Mouse (Mus musculus) layer of hippocampus, adult 11-12 months (tissue): ENCODE results near the gene Slc24a3.

Source experiments
- DNase-seq: peaks from one replicate; pipeline ENCODE4 v3.0.0; 2022; ENCODE audit warnings: low spot score

Gene Slc24a3

GRCm38 (mm10) chr2:145363604-145364003, 196.1 kb downstream of the Slc24a3 start:
- DNase-seq, result no peak

GRCm38 (mm10) chr2:145368701-145369100, 201.1 kb downstream of the Slc24a3 start:
- no peak for DNase-seq

GRCm38 (mm10) chr2:145370795-145371194, 203.2 kb downstream of the Slc24a3 start:
- DNase-seq, result no peak

- DNase-seq, result no peak
Measured at GRCm38 (mm10) chr2:145373803-145374202, 206.2 kb downstream of the Slc24a3 start.

GRCm38 (mm10) chr2:145382908-145383770, 215.6 kb downstream of the Slc24a3 start:
- peak; percentile 44 for DNase-seq

GRCm38 (mm10) chr2:145384221-145384620, 216.7 kb downstream of the Slc24a3 start:
- no peak for DNase-seq

GRCm38 (mm10) chr2:145385220-145385619, 217.7 kb downstream of the Slc24a3 start:
- no peak for DNase-seq

- no peak for DNase-seq
Measured at GRCm38 (mm10) chr2:145385773-145386172, 218.2 kb downstream of the Slc24a3 start.

- DNase-seq, result no peak
Measured at GRCm38 (mm10) chr2:145395804-145396203, 228.2 kb downstream of the Slc24a3 start.

GRCm38 (mm10) chr2:145396579-145396978, 229.0 kb downstream of the Slc24a3 start:
- DNase-seq, result no peak

GRCm38 (mm10) chr2:145397456-145398206, 230.1 kb downstream of the Slc24a3 start:
- DNase-seq, result no peak

GRCm38 (mm10) chr2:145401240-145401805, 233.8 kb downstream of the Slc24a3 start:
- DNase-seq, result no peak

GRCm38 (mm10) chr2:145401996-145402395, 234.4 kb downstream of the Slc24a3 start:
- DNase-seq, result no peak

GRCm38 (mm10) chr2:145404818-145405531, 237.4 kb downstream of the Slc24a3 start:
- DNase-seq, result no peak

- DNase-seq, result no peak
Measured at GRCm38 (mm10) chr2:145405746-145406145, 238.2 kb downstream of the Slc24a3 start.

GRCm38 (mm10) chr2:145417738-145418137, 250.2 kb downstream of the Slc24a3 start:
- DNase-seq, result no peak

GRCm38 (mm10) chr2:145419078-145419477, 251.5 kb downstream of the Slc24a3 start:
- DNase-seq, result no peak

- no peak for DNase-seq
Measured at GRCm38 (mm10) chr2:145420967-145421888, 253.7 kb downstream of the Slc24a3 start.

- no peak for DNase-seq
Measured at GRCm38 (mm10) chr2:145421889-145422212, 254.3 kb downstream of the Slc24a3 start.

- DNase-seq, result no peak
Measured at GRCm38 (mm10) chr2:145429982-145430381, 262.4 kb downstream of the Slc24a3 start.

- DNase-seq, result no peak
Measured at GRCm38 (mm10) chr2:145434068-145434467, 266.5 kb downstream of the Slc24a3 start.
